Mouse (Mus musculus) WW6 (cell line): ENCODE results near the gene Pcdh15.

Experiments used
- DNase-seq: peaks from one replicate; pipeline ENCODE4 v3.0.0-alpha.2; 2013; ENCODE audit warnings: low read depth, low spot score

Pcdh15 gene

DNA sequence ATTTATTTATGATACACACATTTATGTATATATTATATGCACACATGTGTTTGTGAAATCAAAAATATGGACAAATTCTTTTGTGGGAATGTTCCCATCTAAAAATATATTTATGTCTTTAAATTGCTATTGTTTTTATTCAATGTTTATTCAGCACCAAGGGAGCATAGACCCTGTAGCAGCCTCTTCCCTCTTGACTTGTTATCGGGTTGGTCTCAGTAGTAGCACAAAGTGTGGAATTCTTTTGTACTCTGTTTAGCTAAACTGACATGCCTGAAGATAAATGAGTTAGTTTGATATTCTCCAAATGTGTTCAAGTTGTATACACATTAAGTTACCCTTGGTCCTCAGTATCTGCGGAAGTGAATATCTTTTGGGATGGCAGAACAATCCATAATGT is 848.7 kb downstream of the Pcdh15 start:
- DNase-seq, result no peak

DNA sequence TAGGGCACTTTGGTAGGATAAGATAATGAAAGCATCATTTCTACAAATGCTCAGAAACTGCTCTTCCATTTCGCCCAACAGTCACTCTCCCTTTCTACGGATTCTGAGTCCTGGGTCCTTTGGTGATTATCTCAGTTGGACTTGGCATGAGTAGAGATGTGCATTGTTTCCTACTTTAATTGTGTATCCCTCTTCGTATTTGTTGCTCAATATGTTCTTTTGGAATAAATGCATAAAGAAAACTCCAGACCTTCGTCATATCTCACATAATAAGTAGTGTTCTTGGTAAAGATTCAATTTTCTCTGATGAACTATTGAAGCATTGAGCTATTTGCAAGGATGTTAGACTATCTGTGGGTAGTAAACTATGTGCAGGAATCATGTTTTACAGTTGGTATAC is 854.2 kb downstream of the Pcdh15 start:
- DNase-seq, result no peak

DNA sequence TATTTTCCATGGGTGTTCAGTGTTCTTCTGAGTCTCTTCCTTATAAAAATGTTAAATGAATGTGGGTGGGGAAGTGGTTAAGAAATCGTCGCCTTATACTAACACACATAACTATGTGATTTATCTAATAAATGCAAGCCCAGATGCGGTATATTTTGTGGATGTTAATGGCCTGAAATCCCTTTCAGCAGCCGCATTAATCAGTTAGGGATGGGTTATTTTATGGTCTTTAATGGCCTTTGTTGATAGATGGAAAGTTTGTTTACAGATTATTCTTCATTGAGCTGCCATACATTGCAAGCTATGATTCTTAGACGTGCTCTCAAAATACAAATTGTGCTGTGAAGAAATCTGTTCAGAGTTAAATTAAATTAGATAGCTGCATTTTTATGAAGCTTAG is 884.9 kb downstream of the Pcdh15 start:
- no peak for DNase-seq

DNA sequence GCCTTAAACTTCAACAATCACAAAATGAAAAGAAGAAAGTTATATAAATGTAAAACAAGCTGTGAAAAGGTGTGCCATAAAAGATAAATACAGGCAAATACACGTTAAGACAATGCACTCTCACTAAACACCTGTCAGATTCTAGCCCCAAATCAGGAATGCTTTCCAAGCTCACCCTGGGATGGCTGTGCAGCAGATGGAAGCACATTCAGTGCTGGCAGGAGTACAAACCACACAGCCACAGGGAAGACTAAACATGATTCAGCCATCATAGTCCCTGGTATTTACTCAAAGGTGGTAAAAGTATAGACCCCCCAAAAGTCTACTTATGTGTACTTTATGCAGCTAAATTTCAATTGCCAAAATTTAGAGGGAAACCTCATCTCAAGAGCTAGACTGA is 909.7 kb downstream of the Pcdh15 start:
- DNase-seq, result no peak

DNA sequence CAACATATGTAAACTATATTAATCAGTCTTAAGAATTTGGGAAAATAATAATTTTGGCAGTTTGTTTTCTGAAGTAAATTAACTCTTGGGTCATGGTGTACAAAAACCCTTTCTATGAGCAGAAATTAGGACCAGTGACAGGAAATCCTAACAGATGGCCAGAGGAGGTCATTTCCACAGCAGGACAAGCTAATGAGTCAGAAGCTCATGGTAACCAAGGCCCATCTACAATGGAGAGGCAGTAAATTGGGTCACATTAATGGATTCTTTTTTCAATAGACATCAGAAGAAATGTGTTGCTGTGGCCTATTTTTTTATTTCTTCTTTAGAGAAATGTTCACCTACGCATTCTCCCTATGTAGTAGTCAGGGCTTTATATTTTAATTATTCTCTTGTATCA is 923.9 kb downstream of the Pcdh15 start:
- no peak for DNase-seq

DNA sequence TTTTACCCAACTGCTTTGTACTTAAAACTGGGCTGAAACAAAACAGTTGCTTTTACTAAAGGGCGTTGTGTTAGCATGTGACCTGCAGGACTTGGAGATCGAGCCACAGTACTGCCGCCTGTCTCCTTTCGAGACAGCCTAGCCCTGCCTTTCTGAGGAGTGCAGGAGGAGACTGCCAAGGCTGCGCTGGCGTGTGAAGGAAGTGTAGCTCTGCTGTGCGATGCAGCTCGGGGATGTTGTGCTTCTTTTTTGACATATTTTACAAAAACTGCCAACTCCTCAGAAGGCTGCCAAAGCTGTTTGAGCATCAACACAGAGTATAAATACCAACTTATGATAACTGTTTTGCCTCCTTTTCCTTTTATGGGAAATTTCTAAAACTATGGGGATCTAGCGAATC is 953.9 kb downstream of the Pcdh15 start:
- DNase-seq, result no peak

DNA sequence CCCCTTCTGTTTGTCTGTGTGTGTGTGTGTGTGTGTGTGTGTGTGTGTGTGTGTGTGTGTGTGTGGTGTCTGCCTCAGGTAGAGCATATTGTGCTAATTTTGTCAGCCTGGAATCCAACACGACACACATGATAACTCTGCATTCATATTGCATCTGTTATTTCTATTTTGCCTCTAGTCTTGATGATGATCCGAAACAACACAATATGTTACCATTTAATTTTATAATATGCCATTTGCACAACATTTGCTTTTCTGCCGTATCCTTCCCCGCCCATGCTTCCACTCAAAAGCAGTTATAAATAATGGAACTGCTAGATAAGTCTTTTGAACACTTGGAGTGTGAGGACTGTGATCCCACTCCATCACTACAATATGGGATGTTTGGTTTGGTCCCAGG is 987.5 kb downstream of the Pcdh15 start:
- DNase-seq, result no peak

DNA sequence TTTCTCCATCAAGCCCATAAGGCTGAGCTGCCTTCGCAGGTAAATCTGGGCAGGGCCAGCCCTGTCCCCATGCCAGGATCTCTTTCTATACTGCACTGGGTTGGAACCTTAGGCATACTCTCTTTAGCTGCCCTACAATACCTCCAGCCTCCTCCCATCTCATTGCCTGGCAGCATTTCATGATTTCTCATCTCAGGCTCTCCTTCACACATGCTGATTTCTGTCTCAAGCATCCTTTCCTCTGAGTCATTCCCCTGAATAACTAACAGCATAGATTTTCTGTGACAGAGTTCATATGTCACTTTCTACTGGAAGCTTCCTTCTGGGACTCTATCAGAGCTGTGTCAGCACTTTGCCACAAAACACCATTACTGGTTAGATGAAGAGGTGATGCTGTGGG is 999.2 kb downstream of the Pcdh15 start:
- no peak for DNase-seq

DNA sequence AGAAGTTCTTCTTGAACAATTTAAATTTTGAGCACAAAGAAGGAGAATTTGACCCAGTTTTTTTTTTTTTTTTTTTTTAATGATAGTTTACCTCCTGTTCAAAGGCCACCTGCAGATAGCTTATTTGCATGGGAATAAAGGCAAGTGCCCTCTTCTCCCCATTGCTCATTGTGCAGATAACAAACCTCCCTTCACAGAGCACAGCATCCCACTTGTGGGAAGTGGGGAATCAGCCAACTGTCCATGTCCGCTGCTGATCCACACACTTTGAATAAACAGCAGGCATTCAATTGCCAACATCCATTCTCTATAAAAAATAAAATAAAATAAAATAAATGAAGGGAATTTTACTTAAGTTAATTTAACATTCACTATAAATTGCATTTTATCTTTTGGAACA is 1015.0 kb downstream of the Pcdh15 start:
- DNase-seq, result no peak

DNA sequence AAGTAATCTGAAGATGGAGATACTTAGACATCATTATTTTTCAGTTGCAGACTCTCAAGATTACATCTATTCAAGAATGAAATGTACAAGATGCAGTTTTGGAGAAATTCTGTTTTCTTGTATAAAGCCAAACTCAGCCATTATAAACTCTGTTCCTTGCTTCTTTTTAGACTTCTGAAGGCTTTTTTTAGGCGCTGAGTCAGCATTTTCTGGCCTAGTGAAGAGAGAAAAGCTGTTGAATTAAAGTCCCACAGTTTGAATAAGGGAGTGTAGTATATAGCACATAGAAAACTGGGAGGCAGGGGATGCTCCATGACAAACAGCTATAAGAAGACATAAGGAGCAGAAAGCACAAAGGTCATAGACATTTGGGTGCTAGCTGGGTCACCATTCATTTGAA is 1017.7 kb downstream of the Pcdh15 start:
- no peak for DNase-seq

DNA sequence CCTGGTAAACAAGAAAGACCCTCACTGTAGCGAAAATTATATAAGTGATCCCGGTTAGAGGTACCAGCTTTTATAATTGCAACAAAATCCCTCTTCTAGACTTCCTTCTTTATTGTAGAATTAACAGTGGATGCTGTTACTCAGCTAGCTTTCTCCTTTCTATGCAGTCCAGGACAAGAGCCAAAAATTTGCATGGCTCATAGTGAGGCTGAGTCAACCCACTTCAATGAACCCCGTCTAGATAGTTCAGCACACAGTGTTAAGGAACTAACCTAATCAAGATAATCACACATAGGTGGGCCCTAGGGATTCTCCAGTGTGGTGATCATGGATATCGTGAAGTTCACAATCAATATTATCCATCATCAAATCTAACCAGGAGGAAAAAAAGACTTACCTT is 1024.3 kb downstream of the Pcdh15 start:
- no peak for DNase-seq

DNA sequence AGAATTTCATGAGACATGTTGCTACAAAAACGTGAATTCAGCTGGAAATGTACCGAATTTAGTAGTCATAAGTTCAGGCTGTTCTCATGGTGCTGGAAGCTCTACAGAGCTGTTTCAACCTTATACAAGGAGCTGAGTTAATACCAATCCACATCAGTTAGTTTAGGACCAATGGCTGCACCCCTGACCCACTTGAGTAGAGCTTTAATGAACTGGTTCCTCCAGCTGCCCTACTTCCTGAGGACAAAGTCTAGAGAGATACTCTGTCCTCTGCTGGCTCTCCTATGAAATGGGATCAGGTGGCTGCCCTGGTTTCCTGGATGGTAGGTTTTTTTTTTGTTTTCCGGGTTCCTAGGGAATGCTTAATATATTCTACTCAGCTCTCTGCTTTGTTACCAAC is 1030.0 kb downstream of the Pcdh15 start:
- no peak for DNase-seq

DNA sequence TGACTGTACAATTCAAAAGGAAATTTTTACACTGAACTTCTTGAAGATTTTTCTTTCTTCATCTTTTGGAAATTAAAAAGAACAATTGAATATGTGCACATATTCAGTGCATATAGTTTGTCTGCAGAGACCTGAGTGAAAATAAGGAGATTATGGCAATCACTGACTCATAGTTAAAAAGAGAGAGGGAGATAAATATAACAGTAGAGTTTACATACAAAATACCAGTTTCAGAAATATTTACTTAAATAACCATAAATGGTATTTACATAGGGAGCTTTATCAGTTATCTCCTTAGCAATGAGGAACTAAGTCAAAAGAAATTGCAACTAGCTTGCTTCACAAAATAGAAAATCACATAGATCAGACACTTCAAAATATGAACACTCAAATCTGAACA is 1030.5 kb downstream of the Pcdh15 start:
- no peak for DNase-seq

DNA sequence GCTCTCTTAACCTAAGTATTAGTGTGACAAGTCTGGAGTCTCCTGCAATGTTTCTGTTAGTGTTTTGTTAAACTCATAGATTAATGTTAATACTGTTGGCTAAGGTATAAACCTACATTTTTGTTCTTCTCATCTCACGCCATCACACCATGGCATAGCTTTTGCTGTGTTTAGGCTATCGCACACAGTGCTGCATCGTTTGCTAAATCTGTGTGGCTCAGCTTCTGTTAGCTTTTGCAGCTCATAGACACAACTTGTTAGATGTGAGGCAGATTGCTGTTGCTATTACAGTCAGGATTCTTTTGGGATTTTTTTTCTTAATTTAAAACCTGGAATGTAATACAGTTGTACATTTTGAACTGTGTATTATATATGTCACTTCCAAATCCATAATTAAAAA is 1031.7 kb downstream of the Pcdh15 start:
- no peak for DNase-seq

DNA sequence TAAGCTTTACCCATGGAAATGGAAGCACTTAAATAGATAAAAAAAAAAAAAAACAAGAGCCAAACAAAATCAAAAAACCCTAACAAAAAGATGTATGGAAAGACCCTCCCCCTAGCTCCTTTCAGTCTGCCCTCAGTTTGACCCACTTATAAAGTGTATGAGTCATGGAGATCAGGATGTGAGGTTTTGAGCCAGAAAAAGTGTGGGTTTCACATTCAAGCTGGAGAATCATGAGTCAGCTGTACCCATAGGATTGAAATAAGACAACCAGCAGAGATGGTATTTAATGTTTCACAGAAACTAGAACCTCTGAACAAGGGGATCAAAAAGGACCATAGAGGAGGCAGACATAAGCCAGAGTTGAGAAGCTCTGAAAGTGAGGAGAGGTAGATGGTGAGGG is 1048.8 kb downstream of the Pcdh15 start:
- no peak for DNase-seq

DNA sequence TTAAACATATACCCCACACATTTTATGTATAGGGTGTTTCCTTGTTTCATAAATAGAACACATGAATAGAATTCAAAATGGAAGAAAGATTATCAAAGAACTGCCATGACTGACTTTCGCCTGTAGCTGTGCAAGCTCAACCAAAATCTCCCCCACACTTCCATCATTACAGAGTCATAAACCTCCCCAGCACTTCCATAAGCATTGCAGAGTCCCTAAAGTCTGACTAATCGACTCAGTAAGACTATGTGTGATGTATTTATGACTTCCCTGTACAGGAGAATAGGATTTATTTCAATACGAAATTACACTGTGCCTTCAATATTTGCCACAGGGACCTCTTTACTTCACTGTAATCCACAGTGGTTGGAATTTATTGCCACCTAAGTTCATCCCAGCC is 1082.8 kb downstream of the Pcdh15 start:
- DNase-seq, result no peak

DNA sequence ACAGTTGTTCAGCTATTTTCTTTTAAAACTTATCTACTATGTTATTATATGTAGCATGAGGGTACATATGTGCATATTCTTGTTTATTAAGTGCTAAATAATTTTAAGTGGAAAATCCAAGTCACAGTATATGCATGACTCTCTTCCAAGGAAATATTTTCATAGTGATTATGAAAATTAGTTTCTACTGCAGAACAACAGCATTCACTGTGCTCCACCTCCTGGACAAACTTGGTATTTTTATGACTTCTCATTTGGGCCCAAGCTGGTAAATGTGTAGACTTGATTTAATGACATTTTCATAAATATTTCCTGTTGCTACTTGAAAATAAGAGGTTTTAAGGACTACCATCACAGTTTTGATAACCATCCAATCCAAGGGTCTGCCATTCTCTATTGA is 1104.5 kb downstream of the Pcdh15 start:
- no peak for DNase-seq

DNA sequence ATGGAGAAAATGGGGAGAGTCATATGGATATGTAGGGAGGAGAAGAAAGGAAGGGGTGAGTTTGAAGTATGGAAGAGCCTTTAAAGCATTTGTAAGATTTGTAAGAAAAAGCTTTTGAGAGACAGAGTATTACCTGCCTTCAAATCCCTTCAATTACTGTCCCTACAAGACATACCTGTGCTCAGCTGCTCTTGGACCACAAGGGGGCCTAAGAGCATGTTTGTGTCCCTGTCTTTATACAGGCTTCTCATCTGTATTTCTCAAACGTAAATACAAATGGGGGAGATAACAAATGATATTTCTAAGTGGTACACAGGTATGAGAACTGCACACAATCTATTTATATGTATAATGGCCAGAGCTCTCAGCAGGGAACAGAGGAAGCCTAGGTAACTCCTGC is 1118.1 kb downstream of the Pcdh15 start:
- no peak for DNase-seq

DNA sequence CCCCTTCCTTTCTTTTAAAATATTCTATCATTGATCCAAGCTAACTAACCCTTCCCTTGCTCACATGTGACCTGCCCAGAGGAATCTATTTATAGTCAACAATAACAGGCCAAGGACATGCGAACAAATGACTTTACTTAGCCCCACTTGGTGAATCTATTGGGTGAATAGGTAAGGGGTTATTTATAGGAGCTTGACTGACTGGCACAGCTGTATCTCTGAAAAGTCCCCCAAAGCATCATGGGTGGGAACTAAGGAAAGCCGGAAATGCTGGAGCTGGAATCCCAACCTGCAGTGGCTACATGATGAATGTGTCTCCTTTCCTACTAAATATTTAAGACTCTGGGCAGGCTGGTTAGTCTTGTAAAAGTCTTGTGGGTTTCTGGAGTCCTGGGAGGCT is 1121.3 kb downstream of the Pcdh15 start:
- DNase-seq, result no peak

DNA sequence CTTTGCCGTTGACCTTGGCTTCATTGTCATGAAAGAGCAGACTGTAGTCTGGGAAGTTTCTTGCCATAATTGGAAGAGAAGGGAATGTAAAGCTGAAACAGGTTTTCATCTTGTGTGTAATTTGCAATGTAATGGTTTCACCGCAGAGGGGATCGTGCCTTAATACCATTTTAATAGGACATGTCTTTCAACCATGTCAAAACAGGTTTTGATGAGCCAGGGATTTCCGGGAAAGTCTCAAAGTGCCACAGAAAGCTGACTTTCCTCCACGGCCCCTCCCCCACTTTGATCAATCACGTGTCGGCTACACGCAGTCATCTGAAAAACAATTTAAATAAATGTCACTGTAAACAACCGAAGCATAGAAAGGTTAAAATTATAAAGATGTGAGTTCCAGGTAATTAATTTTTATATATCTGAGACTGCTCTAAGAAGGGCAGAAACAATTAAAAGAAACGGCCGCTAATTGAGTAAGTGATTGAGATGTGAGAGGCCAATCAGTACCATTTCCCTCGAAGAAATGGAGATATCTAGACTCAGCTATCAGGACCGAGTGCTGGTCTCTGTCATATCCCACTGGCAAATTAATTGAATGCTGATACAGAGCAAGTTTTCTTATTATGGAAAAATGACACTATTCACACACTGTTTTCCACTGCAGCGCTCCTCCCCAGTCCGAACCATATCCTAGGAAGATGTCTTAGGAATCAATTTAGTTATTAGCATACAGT is 1158.7 kb downstream of the Pcdh15 start:
- no peak for DNase-seq

DNA sequence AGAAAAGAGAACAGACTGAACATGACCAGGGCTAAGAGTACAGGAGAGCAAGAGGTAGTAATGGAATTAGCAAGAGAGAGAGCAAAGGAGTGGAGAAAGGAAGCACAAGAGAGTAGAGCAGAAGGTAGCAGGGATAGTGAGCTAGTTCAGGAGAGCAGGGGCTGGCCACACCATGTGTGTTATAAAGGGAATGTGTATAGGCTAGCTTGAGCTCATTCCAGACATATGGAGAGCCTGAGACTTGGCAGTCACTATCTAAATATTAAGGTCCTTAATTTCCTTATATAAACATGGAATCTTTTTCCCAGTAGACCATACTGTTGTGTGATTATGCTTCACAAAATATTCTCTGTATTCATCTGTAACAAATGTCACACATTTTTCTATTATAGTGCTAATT is 1159.5 kb downstream of the Pcdh15 start:
- DNase-seq, result no peak

DNA sequence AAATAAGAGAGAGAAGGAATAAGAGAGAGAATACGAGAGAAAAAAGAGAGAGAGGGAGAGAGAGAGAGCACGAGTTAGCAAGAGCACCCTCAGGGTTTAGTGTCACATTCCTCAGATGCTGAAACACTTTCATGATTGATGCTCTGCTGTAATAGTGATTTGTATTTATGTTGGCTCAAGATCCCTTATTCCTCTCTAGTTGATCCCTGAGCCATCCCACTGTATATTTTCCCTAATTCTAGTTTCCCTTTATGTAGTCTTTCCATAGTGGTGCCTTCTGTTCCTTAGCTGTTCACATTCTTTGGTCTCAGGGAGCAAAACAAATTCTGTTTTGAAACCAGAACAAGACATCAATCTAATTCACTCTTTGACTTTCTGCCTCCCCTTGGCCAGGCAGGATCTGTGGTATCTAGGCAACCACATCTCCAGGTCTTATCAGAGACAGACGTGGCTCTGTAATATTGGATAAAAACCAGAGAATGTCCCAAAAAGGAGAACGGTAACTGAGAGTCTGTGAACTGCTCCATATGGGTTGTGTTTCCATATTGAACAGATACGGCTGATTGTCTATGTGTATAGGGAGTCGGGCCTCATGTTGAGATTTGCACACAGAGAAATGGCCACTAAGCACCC is 1170.6 kb downstream of the Pcdh15 start:
- DNase-seq, result no peak

DNA sequence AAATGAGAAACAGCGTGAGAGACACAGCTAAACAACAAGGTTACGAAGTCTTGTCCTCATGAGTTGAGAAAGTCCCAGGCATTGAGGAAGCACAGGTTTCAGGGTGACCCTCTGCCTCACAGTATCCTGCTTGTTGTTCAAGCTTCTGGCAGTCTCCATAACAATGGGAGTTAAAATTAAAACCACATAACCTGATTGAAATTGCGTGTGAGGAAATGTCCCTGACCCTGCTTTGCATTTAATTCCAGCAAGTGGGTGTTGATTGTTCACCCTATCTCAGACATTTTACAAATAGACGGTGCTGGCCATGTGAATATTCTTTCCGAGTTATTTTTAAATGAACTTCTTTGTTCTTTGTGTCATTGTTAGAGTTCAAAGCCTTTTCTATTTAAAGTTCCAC is 1171.8 kb downstream of the Pcdh15 start:
- DNase-seq, result no peak

DNA sequence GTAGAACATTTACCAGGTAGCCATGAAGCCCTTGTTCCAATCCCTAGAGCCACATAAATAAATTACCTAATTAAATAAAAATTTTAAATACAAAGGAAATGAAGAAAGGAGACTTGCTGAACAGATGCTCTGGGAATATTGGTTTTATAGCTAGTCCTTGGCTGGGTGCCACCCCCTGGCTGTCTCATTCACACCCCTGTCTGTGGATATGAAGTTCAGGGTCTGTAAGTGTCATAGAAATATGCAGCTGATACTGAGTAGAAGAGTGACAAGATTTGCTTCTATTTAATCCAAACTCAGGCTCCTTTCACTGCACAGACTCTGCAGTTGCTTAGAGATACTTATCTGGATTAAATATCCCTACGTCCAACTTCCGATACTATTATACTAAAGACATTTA is 1205.0 kb downstream of the Pcdh15 start:
- no peak for DNase-seq
